Mouse (Mus musculus): ENCODE results near the gene Slc15a3.
A peak's percentile ranks its signal among the peaks of the same experiment; 100 is the strongest.

The Slc15a3 gene

DNA sequence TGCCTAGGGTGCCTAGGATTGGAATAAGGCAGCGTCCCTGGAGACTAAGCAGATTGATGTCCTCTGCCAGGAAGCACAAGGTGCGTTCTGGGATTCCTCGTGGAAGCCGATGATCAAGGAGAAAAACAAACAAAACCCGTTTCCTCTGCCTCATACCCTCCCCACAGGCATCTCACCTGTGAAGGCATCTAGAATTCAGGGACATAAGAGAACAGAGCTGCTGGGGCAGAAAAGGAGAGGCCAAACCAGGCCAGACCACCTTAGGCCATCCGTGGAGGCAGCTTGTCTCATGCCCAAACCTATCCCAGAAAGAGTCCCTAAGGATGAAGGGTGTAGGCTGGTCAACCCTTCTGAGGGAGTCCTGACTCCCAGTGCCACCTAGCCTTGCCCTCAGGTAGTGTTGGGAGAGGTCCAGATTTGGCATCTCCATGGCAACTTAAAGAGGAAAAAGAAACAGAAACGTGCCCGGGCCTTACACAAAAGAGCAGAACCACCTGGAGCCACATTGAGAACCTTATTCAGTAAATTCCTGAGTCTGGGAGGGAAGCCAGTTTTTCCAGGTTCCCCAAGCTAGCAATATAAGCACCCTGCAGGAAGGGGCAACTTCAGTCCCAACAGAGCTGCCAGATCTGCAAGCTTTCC is 30.5 kb downstream of the Slc15a3 start, which contains the start of gene Tmem132a:
Gene Tmem132a (minus strand): TSS at position 55 of the 642 bp plus-strand sequence.
- no peak for DNase-seq (ENCODE audit: inconsistent ontology term)

DNA sequence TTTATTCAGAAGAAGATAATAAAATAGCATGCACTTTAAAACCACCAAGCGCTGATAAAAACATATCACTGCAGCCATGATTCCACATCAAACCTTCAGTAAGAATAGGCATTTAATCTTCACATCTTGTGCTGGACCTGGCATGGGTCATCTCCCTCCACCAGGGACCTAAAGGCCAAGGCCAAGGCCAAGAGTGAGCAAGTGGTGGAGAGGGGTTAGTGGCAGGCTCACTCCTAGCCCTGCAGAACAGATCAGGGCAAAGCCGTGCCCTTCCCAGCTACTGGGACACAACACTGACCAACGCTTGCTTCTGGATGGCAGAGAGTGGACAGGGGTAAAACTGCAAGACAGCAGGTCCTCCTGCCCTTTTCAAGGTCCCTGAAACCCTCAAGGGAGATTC is 31.1 kb downstream of the Slc15a3 start:
- no peak for DNase-seq (ENCODE audit: inconsistent ontology term)

DNA sequence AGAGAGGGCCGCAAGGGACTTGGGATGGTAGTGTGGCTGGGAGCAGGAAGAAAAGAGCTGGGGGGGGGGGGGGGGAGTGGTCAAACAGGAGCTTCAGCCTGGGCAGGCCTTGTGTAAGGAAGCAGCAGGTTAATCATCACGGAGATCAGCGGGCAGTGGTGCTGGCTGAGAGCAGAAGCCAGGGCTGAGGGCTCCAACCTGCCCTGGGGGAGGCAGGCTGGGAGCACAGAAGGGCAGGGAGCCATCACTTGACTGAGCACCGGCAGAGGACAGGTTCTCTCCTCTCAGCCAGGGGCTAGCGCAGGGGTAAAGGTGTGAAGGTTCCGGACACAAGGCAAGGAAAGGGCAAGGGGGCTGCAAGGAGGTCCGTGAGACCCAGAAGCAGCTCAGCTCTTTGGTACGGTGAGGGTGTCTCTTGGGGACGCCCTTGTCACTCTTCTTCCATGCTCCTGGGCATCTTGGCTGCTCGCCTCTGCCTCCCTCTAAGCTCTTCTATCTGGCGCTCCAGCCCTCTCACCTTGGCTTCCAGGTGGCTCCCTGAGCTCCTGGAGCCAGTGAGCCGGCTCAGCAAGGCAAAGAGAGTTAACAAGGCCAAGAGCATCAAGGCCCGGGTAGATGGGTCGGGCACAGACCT is 31.9 kb downstream of the Slc15a3 start:
- DNase-seq (ENCODE audit: inconsistent ontology term), result no peak

DNA sequence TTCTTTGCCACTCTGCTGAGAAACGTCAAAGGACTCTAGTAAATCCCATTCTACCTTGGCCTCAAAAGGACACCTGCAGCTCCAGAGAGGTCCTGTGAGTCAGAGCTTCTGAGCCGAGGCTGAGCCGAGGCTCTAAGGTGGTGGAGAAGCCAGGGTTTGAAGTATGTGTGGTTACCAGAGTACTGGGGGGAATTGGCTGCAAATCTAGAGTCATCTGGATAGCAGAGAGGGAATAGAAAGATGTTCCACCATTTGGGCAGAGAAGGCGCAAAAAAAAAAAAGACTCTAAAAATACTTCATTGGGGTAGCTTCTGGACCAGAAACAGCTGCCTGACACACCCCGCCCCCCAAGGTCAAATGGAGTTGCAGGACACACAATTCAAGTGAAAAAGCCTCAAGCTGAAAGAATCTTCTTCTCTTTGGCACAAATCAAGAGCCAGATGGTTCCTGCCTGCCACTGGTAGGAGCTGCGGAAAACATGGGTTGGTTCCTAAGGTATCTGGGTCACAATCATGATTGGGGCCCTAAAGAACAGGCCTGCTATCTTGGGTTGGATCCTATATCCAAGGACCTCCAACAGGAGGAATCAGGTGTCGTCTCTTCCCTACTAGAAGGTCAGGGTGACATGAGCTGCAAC is 38.8 kb downstream of the Slc15a3 start:
- no peak for DNase-seq (ENCODE audit: inconsistent ontology term)

DNA sequence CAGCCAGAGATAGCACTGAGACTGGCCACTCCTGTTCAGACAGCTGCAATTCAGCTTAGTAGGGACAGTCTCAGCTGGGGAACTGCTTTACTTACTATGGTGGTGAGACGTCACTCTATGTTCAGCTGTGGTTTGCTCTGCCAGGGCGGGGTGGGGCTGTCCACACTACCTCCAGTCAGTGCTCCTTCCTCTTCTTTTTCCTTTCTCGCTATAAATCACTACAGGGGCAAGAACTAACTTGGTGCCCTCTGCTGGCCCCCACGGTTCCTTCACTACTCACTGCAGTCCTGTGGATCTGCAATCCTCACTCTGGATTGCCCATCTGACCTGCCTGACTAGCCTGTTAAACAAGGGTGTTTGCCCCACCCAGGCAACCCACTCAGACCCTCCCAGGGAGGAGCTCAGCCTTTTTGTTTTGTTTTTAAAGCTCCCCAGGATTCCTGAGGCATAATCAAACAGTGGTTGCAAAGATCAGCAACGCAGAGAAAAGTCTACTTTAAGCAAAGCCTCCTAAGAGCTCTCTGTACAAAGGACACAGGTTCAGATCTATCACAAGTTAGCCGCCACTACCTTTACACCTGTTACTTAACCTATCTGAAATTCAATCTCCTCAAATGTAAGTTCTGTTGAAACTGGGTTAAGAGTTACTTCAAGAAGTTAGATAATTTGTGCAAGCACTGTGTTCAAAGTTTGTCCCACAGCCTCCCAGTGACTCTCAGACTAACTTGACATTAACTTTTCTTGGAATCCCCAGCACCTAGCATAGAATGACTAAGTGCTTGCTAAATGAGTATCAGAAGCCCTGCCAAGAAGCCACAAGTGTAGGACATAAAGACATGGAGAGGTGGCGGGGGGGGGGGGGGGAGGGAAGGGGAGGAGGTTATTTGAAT is 40.8 kb downstream of the Slc15a3 start:
- no peak for DNase-seq (ENCODE audit: inconsistent ontology term)

DNA sequence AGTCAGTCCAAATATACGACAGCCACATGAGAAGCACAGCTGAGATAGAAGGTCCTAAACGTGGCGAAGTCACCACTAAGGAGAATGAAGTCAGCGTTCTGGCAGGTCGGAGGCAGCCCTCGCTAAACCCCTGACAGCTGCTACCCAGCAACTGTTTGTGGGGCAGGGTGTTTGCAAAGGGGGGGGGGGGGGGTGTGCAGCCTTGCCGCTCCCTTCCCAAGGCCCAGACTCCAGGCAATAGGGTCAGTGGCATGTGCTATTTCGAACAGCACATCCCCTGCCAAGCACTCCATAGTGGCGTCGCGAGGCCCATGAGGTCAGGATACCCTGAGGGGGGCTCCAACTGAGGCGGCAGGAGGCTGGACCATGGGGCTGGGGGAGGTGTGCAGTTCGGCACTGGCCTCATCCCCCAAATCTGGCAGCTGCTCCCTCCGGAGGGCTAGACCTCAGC is 41.5 kb downstream of the Slc15a3 start:
- no peak for DNase-seq (ENCODE audit: inconsistent ontology term)

DNA sequence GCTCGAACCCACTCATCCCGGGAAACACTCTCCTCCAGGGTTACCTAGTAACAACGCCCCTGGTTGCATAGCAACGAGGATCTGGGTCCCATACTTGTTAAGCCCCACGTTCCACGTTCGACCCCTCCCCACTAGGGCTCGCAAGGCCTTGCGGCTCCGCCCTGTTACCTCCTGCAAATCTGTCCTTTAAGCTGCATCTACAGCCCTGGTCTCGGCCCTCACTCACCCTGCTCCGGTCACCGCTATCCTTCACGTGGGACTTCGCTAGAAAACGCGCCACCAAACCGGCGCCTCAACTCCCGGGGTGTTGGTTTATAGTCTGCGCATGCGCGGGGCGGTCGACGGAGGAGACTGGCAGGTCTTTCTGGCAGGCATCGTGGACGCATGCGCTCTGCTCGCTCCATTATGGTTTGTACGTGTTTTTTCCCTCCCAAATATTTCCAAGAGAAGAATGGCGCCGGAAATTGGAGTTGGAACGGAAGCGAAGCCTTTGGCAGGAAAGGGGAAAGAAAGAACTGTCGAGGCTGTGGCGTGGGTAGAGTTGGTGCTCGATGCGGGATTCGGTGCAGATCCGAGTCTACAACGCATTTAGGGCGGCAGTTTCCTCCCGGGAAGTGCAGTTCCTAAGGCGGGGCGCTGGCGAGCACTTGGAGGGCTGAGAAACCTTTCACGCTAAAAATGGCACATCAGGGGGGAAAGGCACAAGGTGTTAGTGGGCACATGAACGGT is 42.1 kb downstream of the Slc15a3 start, which contains the start of gene Tmem109:
Gene Tmem109 (minus strand): TSS at position 576 of the 729 bp plus-strand sequence.
- DNase-seq (ENCODE audit: inconsistent ontology term), result peak; percentile 95

DNA sequence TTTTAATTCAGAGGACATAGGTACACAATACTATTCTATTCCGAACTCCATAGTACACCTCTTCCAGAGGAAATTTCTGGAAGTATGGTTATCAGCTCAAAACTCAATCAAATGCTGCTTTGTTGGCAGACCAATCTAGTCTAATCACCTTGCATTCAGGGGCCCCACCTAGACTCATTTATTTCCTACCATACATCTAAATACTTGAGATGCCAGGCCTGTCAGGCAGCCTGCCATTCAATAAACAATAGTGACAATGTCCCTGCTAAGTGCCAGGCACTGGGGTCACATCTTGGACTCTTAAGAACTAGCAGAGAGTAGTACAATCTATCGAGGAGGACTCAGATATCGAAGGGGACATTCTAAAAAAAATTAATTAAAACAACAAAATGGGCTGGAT is 52.7 kb downstream of the Slc15a3 start:
- no peak for DNase-seq (ENCODE audit: inconsistent ontology term)

DNA sequence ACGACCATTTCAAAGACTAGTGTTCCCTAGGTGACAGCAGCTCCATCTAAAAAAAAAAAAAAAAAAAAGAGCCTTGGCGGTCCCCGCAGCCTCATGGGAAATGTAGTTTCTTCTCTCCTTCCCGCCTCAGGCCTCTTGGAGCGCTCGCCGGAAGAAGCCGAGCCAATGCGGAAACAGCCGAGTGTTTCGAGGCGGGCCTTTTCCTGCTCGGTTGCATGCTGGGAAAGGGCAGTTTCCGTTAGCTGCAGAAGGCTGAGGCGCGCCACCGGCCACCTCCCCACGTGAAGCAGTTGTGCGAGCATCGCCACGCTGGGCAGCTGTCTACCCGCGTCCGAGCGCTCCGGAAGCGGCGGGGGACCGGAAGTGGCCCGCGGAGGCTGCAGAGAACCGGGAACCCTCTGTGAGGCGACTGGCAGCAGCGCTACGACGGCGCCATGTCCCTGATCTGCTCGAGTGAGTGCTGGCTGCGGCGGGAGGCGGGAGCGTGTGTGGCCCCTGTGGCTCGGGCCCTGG is 55.5 kb downstream of the Slc15a3 start, which contains the start of gene Prpf19:
Gene Prpf19 (plus strand): TSS at position 216 of the 513 bp plus-strand sequence.
- peak; percentile 96 for DNase-seq (ENCODE audit: inconsistent ontology term)

DNA sequence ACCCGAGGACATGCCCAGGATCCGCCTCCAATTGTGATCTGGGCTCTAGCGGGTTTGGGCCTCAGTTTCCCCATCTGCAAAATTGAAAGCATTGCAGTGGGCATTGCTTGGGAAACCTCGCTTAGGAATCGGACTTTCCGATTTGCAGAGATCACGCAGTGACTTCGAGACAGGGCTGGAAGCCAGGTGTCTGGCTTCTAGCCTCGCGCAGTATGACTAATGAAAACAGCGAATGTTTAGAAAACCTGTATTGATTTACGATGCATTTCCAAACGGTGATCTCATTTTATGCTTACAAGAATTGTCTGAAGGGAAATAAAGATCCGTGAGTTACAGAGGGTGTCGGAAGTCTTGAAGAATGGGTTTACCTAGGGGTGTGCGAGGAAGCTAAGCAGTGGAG is 56.2 kb downstream of the Slc15a3 start:
- peak; percentile 32 for DNase-seq (ENCODE audit: inconsistent ontology term)

DNA sequence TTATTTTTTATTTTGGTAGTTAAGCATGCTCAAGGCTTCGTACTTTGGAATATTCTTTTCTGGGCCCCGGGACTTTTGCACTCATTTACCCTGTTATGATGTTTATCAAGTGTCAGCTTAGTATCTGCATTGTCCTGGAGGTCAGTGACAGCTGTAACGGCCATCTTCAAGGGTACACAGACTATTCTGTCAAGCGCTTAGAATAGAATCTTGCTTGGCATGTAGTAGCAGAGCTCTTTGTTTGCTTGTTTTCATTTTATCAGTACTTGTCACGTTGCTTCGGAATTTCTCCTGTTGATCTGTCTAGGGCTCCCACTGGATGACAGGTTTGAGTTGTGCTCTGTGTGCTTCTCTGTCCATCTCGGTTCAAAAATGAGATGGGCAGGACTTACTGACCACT is 57.3 kb downstream of the Slc15a3 start:
- no peak for DNase-seq (ENCODE audit: inconsistent ontology term)

DNA sequence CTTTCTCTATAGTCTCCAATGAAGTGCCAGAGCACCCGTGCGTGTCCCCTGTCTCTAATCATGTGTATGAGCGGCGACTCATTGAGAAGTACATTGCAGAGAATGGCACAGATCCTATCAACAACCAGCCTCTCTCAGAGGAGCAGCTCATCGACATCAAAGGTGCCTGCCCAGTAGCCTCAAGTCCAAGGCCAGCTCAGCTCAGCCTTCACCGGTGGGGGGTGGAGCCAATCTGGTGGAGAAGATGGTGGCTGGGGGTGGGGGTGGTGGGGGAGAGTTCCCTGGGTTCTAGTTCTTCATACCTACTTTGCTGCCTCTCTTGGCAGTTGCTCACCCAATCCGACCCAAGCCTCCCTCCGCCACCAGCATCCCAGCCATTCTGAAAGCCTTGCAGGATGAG is 58.0 kb downstream of the Slc15a3 start:
- DNase-seq (ENCODE audit: inconsistent ontology term), result no peak

DNA sequence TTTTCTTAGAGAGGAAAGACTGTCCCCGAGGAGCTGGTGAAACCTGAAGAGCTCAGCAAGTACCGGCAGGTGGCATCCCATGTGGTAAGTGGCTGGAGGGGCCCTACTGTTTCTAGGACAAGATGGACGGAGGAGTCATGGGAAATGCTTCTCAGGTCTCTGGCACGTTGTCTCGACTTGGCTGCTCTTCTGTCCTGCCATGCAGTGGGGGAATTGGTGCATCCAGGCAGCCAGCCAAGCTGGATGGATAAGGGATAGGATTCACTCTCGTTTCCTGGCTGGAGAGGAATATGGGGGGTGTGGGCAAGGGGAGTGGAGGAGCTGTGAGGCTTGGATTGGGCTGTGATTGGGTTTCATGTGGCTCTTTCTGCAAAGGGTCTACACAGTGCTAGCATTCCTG is 60.8 kb downstream of the Slc15a3 start:
- no peak for DNase-seq (ENCODE audit: inconsistent ontology term)

DNA sequence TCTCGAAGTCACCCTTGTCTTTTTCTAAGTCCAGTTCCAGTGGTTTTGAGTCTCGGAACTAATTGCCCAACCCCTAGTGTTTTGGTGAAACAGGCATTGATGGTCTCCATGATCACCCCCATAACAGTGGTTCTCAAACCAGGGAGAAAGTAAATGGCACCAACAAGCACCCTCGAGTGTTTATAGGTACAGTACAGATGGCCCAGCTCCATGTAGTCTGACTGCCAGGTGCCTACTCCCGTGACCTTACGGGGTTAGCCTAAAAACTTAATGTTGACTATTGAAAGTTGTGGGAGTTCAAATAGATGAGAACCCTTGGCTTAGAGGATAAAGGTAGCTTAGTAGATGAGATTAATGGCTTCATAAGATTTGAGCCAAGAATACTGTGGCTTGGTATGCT is 61.5 kb downstream of the Slc15a3 start:
- no peak for DNase-seq (ENCODE audit: inconsistent ontology term)

DNA sequence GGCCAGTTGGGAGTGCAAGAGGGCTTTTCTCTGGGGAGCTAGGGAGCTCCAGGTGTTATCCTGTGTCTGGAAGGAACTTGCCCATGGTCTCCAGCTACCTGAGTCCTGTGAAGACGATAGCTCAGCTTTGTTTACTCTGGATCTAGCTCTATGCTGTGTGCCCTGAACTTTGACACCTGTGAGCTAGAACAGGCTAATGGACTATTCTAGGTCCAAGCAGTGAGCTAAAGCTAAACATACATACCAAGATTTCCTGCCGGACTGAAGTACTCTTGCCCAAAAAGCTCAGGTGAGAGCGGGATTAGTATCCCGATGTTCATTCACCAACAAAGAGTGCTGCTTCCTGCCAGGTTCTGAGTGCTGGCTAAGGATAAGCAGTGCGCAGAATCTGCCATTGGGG is 65.0 kb downstream of the Slc15a3 start:
- DNase-seq (ENCODE audit: inconsistent ontology term), result no peak

DNA sequence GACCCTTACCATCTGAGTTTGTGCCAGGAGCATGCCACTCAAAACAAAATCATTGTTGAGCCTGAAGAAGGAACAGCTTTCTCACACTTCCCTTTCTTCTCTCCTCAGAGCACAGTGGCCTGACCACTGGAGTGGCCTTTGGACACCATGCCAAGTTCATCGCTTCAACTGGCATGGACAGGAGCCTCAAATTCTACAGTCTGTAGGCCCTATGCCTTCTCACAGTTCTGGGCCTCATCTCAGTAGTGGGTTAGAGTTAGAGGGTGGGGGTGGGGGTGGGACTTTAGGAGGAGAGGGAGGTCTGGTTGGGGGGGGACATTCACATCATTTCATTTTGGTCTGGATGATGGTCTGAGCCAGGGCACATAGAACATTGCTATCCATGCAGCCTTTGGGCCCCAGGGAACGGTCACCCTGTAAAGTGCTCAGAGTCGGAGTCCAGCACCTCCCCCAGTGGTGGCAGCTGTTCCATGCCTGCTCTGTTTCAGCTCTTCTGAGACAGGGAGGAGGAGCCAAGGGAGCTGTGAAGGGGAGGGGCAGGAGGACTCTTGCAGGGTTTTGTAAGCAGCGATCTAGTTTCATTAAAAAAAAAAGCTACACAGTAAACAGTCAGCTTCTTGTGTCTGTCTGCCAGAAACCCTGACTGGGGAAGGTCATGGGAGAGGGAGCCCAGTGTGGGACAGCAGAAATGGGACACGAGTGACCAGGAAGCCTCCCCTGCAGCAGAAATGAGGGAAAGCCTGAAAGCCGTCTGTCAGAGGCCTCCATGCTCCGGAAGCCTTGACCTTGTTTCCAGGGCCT is 65.6 kb downstream of the Slc15a3 start:
- peak; percentile 63 for DNase-seq (ENCODE audit: inconsistent ontology term)

DNA sequence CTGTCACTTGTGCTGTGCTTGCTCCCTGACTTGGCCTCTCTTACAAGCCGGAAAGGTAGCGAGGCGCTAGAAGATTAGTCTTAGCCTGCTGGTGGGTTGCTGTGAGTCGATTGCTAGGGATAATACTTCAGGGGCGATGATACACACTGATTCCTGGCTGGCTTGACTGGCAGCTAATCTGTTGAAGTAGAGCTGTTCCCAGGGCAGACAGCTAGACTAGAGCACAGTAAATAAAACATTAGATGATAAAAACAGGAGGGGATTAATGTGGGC is 66.1 kb downstream of the Slc15a3 start:
- no peak for DNase-seq (ENCODE audit: inconsistent ontology term)

DNA sequence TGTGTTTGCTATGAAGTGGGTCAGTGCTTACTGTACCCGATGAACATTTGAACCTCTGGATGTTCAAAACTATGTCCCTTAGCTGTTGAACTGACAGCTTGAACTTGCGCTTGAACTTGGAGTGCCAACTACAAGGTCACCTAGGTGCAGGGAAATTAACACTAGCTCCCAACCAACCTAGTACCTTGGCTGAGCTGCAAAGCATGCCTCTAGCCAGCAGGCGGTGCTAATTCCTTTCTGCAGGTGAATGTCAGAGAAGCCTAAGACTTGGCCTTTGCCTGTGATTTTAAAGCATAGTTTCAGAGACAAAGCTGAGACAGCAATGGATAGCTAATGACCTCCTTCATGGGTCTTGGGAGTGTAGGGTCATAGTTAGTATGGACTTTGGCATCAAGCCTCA is 68.4 kb downstream of the Slc15a3 start:
- DNase-seq (ENCODE audit: inconsistent ontology term), result no peak
